ENCODE assay signal across 8 mouse cellular contexts in genomic region chr13:23400771-23401682, GRCm38 (mm10). TPM values are rescaled to one million over a fixed set of nuclear protein-coding genes. Genes with fewer than 3 reads are reported as not detected.
A peak's percentile ranks its signal among the peaks of the same experiment; 100 is the strongest.
DNase-seq lines count a peak whose midpoint lies in the region; ATAC-seq and TF ChIP-seq lines count a peak whose summit lies in the region.

No protein-coding gene starts in this region.

- intact Hi-C loops in left cerebral cortex, postnatal 25 days (cut with DNase I), result loop anchor here (1.0 to 10.0 kb wide), 3 partner anchors 11 to 346 kb away; no protein-coding TSS in a partner anchor

- no peaks in the 10 kb centered on the region for H3K36me3 ChIP-seq in hindbrain, embryonic 13.5 days
- no peaks in the 10 kb centered on the region for H3K36me3 ChIP-seq in midbrain, embryonic 11.5 days (ENCODE audit: control insufficient read depth, insufficient read depth, low read length)

- 5% methylated on average over 24 of the region's 24 CpGs for WGBS in hindbrain, embryonic 13.5 days
- WGBS in midbrain, embryonic 11.5 days, result 6% methylated on average over 24 of the region's 24 CpGs

- H3K4me2 ChIP-seq in hindbrain, embryonic 13.5 days, result peak overlapping the region; percentile 54; the same call in 1 of the 2 replicates
- H3K4me2 ChIP-seq in midbrain, embryonic 11.5 days, result no peak overlapping the region

- no peak for TF ChIP-seq POLR2A in bone marrow macrophage, adult 2 months (IDR thresholded peaks at IDR 0.05; ENCODE audit: borderline replicate concordance, low read depth, low read length)

- H3K9me3 ChIP-seq in hindbrain, embryonic 13.5 days, result no peaks in the 10 kb centered on the region
- peaks cover 4% of the 10 kb centered on the region for H3K9me3 ChIP-seq in midbrain, embryonic 11.5 days (ENCODE audit: control insufficient read depth, low read length)

- no peak overlapping the region for H3K9ac ChIP-seq in hindbrain, embryonic 13.5 days
- H3K9ac ChIP-seq in midbrain, embryonic 11.5 days (ENCODE audit: low read length), result no peak overlapping the region

- DNase-seq in left cerebral cortex, postnatal 25 days (ENCODE audit: low spot score in 2 of 2), result peak; percentile 44 to 59
- DNase-seq in left cerebral cortex, adult 8-10 months (ENCODE audit: low spot score in 2 of 2), result no peak
- DNase-seq in midbrain, embryonic 11.5 days (ENCODE audit: low spot score, missing footprints), result peak; percentile 91
- DNase-seq in frontal cortex, postnatal 14 days (ENCODE audit: low spot score in 2 of 2), result no peak
- no peak for DNase-seq in left cerebral cortex, adult 9 months (ENCODE audit: low spot score in 2 of 2)
- DNase-seq in urinary bladder, adult 18-20 months (ENCODE audit: low spot score in 2 of 2), result no peak

- H3K4me3 ChIP-seq in bone marrow macrophage, adult 2 months (ENCODE audit: insufficient read depth, low read length), result peak overlapping the region; percentile 46
- peak overlapping the region; percentile 34 for H3K4me3 ChIP-seq in hindbrain, embryonic 13.5 days
- H3K4me3 ChIP-seq in midbrain, embryonic 11.5 days (ENCODE audit: low read depth, low read length), result peak overlapping the region; percentile 34

- peaks cover 49% of the 10 kb centered on the region for H3K27me3 ChIP-seq in hindbrain, embryonic 13.5 days
- H3K27me3 ChIP-seq in midbrain, embryonic 11.5 days (ENCODE audit: control insufficient read depth, insufficient read depth, low read length), result peaks cover 3% of the 10 kb centered on the region; the same call in 1 of the 2 replicates

- no peak for TF ChIP-seq CTCF in bone marrow macrophage, adult 2 months (IDR thresholded peaks at IDR 0.05; ENCODE audit: low read depth, low read length)

- H3K4me1 ChIP-seq in bone marrow macrophage, adult 2 months (ENCODE audit: control insufficient read depth, insufficient read depth, low read length), result peaks cover 2% of the 10 kb centered on the region; the same call in 1 of the 2 replicates
- H3K4me1 ChIP-seq in hindbrain, embryonic 13.5 days (replicated peaks), result peaks cover 11% of the 10 kb centered on the region
- H3K4me1 ChIP-seq in midbrain, embryonic 11.5 days (ENCODE audit: control insufficient read depth, insufficient read depth, low read length), result peaks cover 4% of the 10 kb centered on the region; the same call in 1 of the 2 replicates

- ATAC-seq in hindbrain, embryonic 13.5 days (ENCODE audit: low FRiP score), result no peak
- ATAC-seq in midbrain, embryonic 11.5 days (ENCODE audit: low FRiP score), result no peak

- H3K27ac ChIP-seq in bone marrow macrophage, adult 2 months (ENCODE audit: insufficient read depth, low read depth, low read length), result no peak overlapping the region
- H3K27ac ChIP-seq in hindbrain, embryonic 13.5 days, result no peak overlapping the region
- H3K27ac ChIP-seq in midbrain, embryonic 11.5 days (ENCODE audit: low read depth, low read length), result no peak overlapping the region

RNA-seq across cellular contexts. Expression of gene Abt1, which starts 22.6 kb away (rescaled TPM):
- 1 to 10 TPM; 8.3 to 8.9 TPM for total RNA-seq in left cerebral cortex, postnatal 25 days (2021)
- total RNA-seq in left cerebral cortex, adult 8-10 months (2022), result 1 to 10 TPM; 8.1 to 9.3 (median 8.6) TPM
- 4.8 and 4.9 TPM in 2 replicates for polyA plus RNA-seq in bone marrow macrophage, adult 2 months (2012; ENCODE audit: insufficient read depth, insufficient read length, missing spikeins)
- polyA plus RNA-seq in hindbrain, embryonic 13.5 days (2015; fragmentation: Nextera tagmentation; extraction: Ambion mirVana), result 9.9 and 10.2 TPM in 2 replicates
- 14.0 and 14.9 TPM in 2 replicates for polyA plus RNA-seq in midbrain, embryonic 11.5 days (2014; fragmentation: Nextera tagmentation; extraction: Ambion mirVana)

RNA-seq across cellular contexts. Expression of gene Zfp322a, which starts 32.0 kb away (rescaled TPM):
- 10 to 100 TPM; 35.1 to 36.5 TPM for total RNA-seq in left cerebral cortex, postnatal 25 days (2021)
- total RNA-seq in left cerebral cortex, adult 8-10 months (2022), result 10 to 100 TPM; 24.9 to 29.0 (median 26.7) TPM
- 14.9 and 16.4 TPM in 2 replicates for polyA plus RNA-seq in bone marrow macrophage, adult 2 months (2012; ENCODE audit: insufficient read depth, insufficient read length, missing spikeins)
- polyA plus RNA-seq in hindbrain, embryonic 13.5 days (2015; fragmentation: Nextera tagmentation; extraction: Ambion mirVana), result 54.5 and 58.1 TPM in 2 replicates
- polyA plus RNA-seq in midbrain, embryonic 11.5 days (2014; fragmentation: Nextera tagmentation; extraction: Ambion mirVana), result 69.4 and 77.9 TPM in 2 replicates

Comparison
In these comparisons a context has a peak if more than half of its experiments do, and no peak if none do; other contexts are left out.
1. DNase-seq: peak in left cerebral cortex, postnatal 25 days (2 of 2) and midbrain, embryonic 11.5 days (single experiment); none in left cerebral cortex, adult 8-10 months (0 of 2), frontal cortex, postnatal 14 days (0 of 2), left cerebral cortex, adult 9 months (0 of 2) and urinary bladder, adult 18-20 months (0 of 2).
2. Peak in every context shown above with its lines, with median percentiles within 50 percentile points of each other: H3K4me3 ChIP-seq.